Mouse (Mus musculus): ENCODE measurements around the gene Fam76a. TPM values are rescaled to one million over a fixed set of nuclear protein-coding genes. Genes with fewer than 3 reads are reported as not detected.

Fam76a gene
- polyA plus RNA-seq, 1 experiment, result 10.7 TPM

DNA sequence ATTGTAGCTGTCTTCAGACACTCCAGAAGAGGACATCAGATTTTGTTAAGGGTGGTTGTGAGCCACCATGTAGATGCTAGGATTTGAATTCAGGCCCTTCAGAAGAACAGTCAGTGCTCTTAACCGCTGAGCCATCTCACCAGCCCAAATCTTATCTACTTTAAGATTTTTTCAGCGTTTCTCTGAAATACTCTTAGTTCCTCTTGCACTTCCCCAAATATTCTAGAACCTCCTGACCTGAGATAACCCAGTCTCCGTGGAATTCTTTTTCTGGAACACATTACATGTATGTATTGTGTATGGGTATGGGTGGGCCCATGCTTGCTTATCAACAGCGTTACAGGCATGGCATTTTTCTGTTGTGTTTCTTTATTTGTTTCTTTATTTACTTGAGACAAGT, 40.3 kb upstream of the Fam76a start:
- Histone ChIP-seq H3K27me3 (ENCODE audit: control insufficient read depth, insufficient read depth, low read length) (no peaks in the 10 kb centered on the region), H3K27ac (ENCODE audit: insufficient read depth, low read depth, low read length) (no peak overlapping the region), H3K36me3 (ENCODE audit: control insufficient read depth, insufficient read depth, low read length) (no peaks in the 10 kb centered on the region), H3K4me1 (ENCODE audit: control insufficient read depth, insufficient read depth, insufficient read length, low read length) (peaks cover 13% of the 10 kb centered on the region), H3K4me3 (ENCODE audit: low read depth, low read length) (no peak overlapping the region)
- TF ChIP-seq CTCF (IDR thresholded peaks at IDR 0.05; ENCODE audit: extremely low read depth, insufficient read length, insufficient replicate concordance, low read depth, low read length) (no peak), POLR2A (IDR thresholded peaks at IDR 0.05; ENCODE audit: low read depth, low read length) (no peak)
- WGBS, result 85% methylated on average over 4 of the region's 4 CpGs

- H3K4me1 ChIP-seq (ENCODE audit: control insufficient read depth, insufficient read depth, insufficient read length, low read length), result peaks cover 13% of the 10 kb centered on the region
- TF ChIP-seq CTCF (IDR thresholded peaks at IDR 0.05; ENCODE audit: extremely low read depth, insufficient read length, insufficient replicate concordance, low read depth, low read length), result no peak
- no peak for TF ChIP-seq POLR2A (IDR thresholded peaks at IDR 0.05; ENCODE audit: low read depth, low read length)
- H3K27me3 ChIP-seq (ENCODE audit: control insufficient read depth, insufficient read depth, low read length), result no peaks in the 10 kb centered on the region
- no peaks in the 10 kb centered on the region for H3K36me3 ChIP-seq (ENCODE audit: control insufficient read depth, insufficient read depth, low read length)
- 85% methylated on average over 5 of the region's 5 CpGs for WGBS
- H3K4me3 ChIP-seq (ENCODE audit: low read depth, low read length), result no peak overlapping the region
- H3K27ac ChIP-seq (ENCODE audit: insufficient read depth, low read depth, low read length), result no peak overlapping the region
Observed at GRCm38 (mm10) chr4:132961866-132962265, 39.5 kb upstream of the Fam76a start.

DNA sequence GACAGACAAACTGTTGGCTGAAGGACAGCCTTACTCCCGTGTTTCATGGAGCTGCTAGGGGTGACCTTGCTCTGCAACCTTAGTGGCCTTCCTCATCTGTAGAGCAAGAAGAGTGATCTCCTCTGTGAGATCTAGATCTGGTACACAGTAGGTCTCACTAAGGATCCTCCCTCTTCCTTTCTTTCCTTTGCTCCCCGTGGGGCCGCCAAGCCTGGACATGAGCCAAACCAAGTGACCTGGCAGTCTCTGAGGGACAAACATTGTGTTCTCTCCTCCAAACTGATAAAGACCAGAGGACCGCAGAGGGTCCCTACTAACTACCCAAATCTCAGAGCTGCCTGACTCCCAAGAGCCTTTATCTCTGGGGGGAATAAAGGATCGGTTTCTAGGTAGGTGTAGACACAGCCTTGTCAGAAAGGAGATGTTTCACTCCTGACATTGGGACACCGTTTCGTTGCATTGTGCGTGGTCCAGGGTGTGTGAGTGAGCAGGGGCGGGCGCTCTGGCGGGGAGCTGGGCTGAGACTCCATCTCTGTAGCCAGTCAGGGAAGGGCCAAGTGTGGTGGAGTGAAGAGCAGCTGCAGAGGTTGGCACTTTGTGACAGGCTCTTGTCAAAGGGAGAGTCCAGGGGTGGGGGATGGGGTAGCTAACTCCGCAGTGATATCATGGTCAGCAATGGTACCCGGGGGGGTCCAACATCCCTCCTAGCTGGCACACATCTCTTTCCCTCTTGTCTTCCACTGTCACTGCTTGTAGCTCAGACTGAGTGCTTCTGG, 38.7 kb upstream of the Fam76a start:
- H3K36me3 ChIP-seq (ENCODE audit: control insufficient read depth, insufficient read depth, low read length), result no peaks in the 10 kb centered on the region
- WGBS, result 50% methylated on average over 13 of the region's 13 CpGs
- no peaks in the 10 kb centered on the region for H3K27me3 ChIP-seq (ENCODE audit: control insufficient read depth, insufficient read depth, low read length)
- no peak for TF ChIP-seq POLR2A (IDR thresholded peaks at IDR 0.05; ENCODE audit: low read depth, low read length)
- no peak for TF ChIP-seq CTCF (IDR thresholded peaks at IDR 0.05; ENCODE audit: extremely low read depth, insufficient read length, insufficient replicate concordance, low read depth, low read length)
- no peak overlapping the region for H3K27ac ChIP-seq (ENCODE audit: insufficient read depth, low read depth, low read length)
- no peak overlapping the region for H3K4me3 ChIP-seq (ENCODE audit: low read depth, low read length)
- peaks cover 13% of the 10 kb centered on the region for H3K4me1 ChIP-seq (ENCODE audit: control insufficient read depth, insufficient read depth, insufficient read length, low read length)

GRCm38 (mm10) chr4:132960313-132960712, 38.0 kb upstream of the Fam76a start:
- Histone ChIP-seq H3K36me3 (ENCODE audit: control insufficient read depth, insufficient read depth, low read length) (no peaks in the 10 kb centered on the region), H3K4me3 (ENCODE audit: low read depth, low read length) (no peak overlapping the region), H3K27me3 (ENCODE audit: control insufficient read depth, insufficient read depth, low read length) (no peaks in the 10 kb centered on the region), H3K27ac (ENCODE audit: insufficient read depth, low read depth, low read length) (no peak overlapping the region), H3K4me1 (ENCODE audit: control insufficient read depth, insufficient read depth, insufficient read length, low read length) (peaks cover 13% of the 10 kb centered on the region)
- TF ChIP-seq POLR2A (IDR thresholded peaks at IDR 0.05; ENCODE audit: low read depth, low read length), result no peak
- no peak for TF ChIP-seq CTCF (IDR thresholded peaks at IDR 0.05; ENCODE audit: extremely low read depth, insufficient read length, insufficient replicate concordance, low read depth, low read length)
- WGBS, result 31% methylated on average over 5 of the region's 5 CpGs

GRCm38 (mm10) chr4:132959679-132960045, 37.3 kb upstream of the Fam76a start:
- no peaks in the 10 kb centered on the region for H3K36me3 ChIP-seq (ENCODE audit: control insufficient read depth, insufficient read depth, low read length)
- WGBS, result 63% methylated on average over 3 of the region's 3 CpGs
- no peaks in the 10 kb centered on the region for H3K27me3 ChIP-seq (ENCODE audit: control insufficient read depth, insufficient read depth, low read length)
- peaks cover 13% of the 10 kb centered on the region for H3K4me1 ChIP-seq (ENCODE audit: control insufficient read depth, insufficient read depth, insufficient read length, low read length)
- no peak overlapping the region for H3K4me3 ChIP-seq (ENCODE audit: low read depth, low read length)
- TF ChIP-seq POLR2A (IDR thresholded peaks at IDR 0.05; ENCODE audit: low read depth, low read length), result no peak
- 0 out of 2 replicates have a peak overlapping the region, but pooled peaks have one; percentile 12 for H3K27ac ChIP-seq (ENCODE audit: insufficient read depth, low read depth, low read length)

GRCm38 (mm10) chr4:132958741-132959678, 36.7 kb upstream of the Fam76a start:
- no peaks in the 10 kb centered on the region for H3K27me3 ChIP-seq (ENCODE audit: control insufficient read depth, insufficient read depth, low read length)
- TF ChIP-seq CTCF (IDR thresholded peaks at IDR 0.05; ENCODE audit: extremely low read depth, insufficient read length, insufficient replicate concordance, low read depth, low read length) (no peak), POLR2A (IDR thresholded peaks at IDR 0.05; ENCODE audit: low read depth, low read length) (0 out of 2 replicates have a peak, but pooled peaks have one; percentile 23)
- 25% methylated on average over 10 of the region's 10 CpGs for WGBS

DNA sequence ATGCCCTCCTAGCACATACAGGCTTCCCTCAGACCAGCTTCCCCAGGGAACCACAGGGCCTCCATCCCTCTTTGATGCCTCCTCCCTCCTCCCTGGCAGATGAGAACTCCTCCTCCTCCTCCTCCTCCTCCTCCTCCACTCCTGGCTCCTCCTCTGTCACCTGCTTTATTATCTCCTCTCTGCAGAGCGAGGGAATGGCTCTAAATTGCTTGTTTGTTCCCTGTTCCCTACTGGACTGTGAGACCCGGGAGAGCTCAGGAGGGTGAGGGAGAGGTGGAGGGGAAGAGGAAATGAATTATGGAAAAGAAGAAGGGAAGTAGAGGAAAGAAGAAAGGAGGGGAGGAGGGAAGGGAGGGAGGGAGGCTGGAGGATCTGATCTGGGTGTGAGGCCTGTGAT, 33.0 kb upstream of the Fam76a start:
- H3K4me3 ChIP-seq (ENCODE audit: low read depth, low read length), result no peak overlapping the region
- no peaks in the 10 kb centered on the region for H3K27me3 ChIP-seq (ENCODE audit: control insufficient read depth, insufficient read depth, low read length)
- no peaks in the 10 kb centered on the region for H3K36me3 ChIP-seq (ENCODE audit: control insufficient read depth, insufficient read depth, low read length)
- TF ChIP-seq CTCF (IDR thresholded peaks at IDR 0.05; ENCODE audit: extremely low read depth, insufficient read length, insufficient replicate concordance, low read depth, low read length) (no peak), POLR2A (IDR thresholded peaks at IDR 0.05; ENCODE audit: low read depth, low read length) (no peak)
- WGBS, result 16% methylated on average over 2 of the region's 2 CpGs
- peaks cover 8% of the 10 kb centered on the region; the same call in 1 of the 2 replicates for H3K4me1 ChIP-seq (ENCODE audit: control insufficient read depth, insufficient read depth, insufficient read length, low read length)
- no peak overlapping the region for H3K27ac ChIP-seq (ENCODE audit: insufficient read depth, low read depth, low read length)

More at GRCm38 (mm10) chr4:132958741-132959678, 36.7 kb upstream of the Fam76a start:
- H3K27ac ChIP-seq (ENCODE audit: insufficient read depth, low read depth, low read length), result peak overlapping the region; percentile 81
- H3K4me3 ChIP-seq (ENCODE audit: low read depth, low read length), result no peak overlapping the region
- peaks cover 13% of the 10 kb centered on the region for H3K4me1 ChIP-seq (ENCODE audit: control insufficient read depth, insufficient read depth, insufficient read length, low read length)
- H3K36me3 ChIP-seq (ENCODE audit: control insufficient read depth, insufficient read depth, low read length), result no peaks in the 10 kb centered on the region
